In the genomic region with DNA sequence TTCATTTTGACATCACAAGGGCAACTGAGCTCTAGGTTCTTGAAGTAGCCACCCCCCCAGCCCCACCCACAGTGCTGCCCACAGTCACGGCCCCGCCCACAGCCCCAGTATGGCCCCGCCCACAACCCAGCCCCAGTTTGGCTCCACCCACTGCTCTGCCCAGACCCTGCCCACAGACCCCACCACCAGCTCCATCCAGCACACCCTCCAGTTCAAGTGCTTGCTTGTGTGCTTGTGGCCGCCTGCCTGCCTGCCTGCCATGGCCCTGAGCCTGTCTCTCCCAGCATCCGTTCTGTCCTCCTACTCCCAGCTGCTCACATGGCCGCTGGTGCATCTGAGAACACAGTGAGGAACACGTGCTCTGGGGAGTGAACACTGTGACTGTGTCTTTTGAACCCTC, we compare ENCODE assay signal across 21 mouse cellular contexts.
DNase-seq lines count a peak whose midpoint lies in the region; ATAC-seq and TF ChIP-seq lines count a peak whose summit lies in the region.
"Had no signal": no experiment of that assay in that cellular context is flagged by ENCODE, and none has a peak within 500 bp of the region (broad histone marks: within the 10 kb centered on the region; RNA-seq: fewer than 3 reads in every experiment).

No protein-coding gene starts in this region.

- no peaks in the 10 kb centered on the region for H3K36me3 ChIP-seq in kidney, embryonic 15.5 days
- H3K36me3 ChIP-seq in midbrain, embryonic 12.5 days: no peaks in the 10 kb centered on the region
- no peaks in the 10 kb centered on the region for H3K36me3 ChIP-seq in midbrain, embryonic 16.5 days (ENCODE audit: control insufficient read depth, insufficient read depth, low read length)
- H3K36me3 ChIP-seq in liver, postnatal 0 days (replicated peaks; ENCODE audit: insufficient read depth, low read length): no peaks in the 10 kb centered on the region
- H3K36me3 ChIP-seq in midbrain, embryonic 13.5 days: no peaks in the 10 kb centered on the region
- H3K36me3 ChIP-seq: embryonic facial prominence, embryonic 10.5 days; forebrain, embryonic 12.5 days; midbrain, embryonic 10.5 days had no signal

- no peak overlapping the region for H3K9ac ChIP-seq in kidney, embryonic 15.5 days
- H3K9ac ChIP-seq in midbrain, embryonic 12.5 days (replicated peaks): no peak overlapping the region
- no peak overlapping the region for H3K9ac ChIP-seq in midbrain, embryonic 16.5 days (ENCODE audit: low read depth, low read length)
- no peak overlapping the region for H3K9ac ChIP-seq in liver, postnatal 0 days (replicated peaks)
- no peak overlapping the region for H3K9ac ChIP-seq in midbrain, embryonic 13.5 days (replicated peaks)
- H3K9ac ChIP-seq: forebrain, embryonic 12.5 days had no signal

- TF ChIP-seq EP300 in liver, postnatal 0 days (IDR thresholded peaks at IDR 0.05; ENCODE audit: low read depth): no peak

- no peak for TF ChIP-seq CTCF in liver, postnatal 0 days (IDR thresholded peaks at IDR 0.05; ENCODE audit: low read depth)

- no peak overlapping the region for H3K4me2 ChIP-seq in kidney, embryonic 15.5 days
- no peak overlapping the region for H3K4me2 ChIP-seq in midbrain, embryonic 12.5 days (replicated peaks)
- H3K4me2 ChIP-seq in midbrain, embryonic 16.5 days (ENCODE audit: low read length): no peak overlapping the region
- H3K4me2 ChIP-seq in liver, postnatal 0 days (ENCODE audit: low read depth, low read length): no peak overlapping the region
- H3K4me2 ChIP-seq in midbrain, embryonic 13.5 days (replicated peaks): no peak overlapping the region
- H3K4me2 ChIP-seq: forebrain, embryonic 12.5 days; heart, embryonic 11.5 days had no signal

- peak; percentile 9; the same call in 1 of the 2 replicates for ATAC-seq in kidney, embryonic 15.5 days (replicated peaks; ENCODE audit: low FRiP score)
- ATAC-seq in midbrain, embryonic 12.5 days (ENCODE audit: low FRiP score, low read depth): 0 out of 2 replicates have a peak, but pooled peaks have one; percentile 32
- ATAC-seq in midbrain, embryonic 16.5 days: no peak
- ATAC-seq in liver, postnatal 0 days: no peak
- ATAC-seq in midbrain, embryonic 13.5 days: no peak

- H3K4me1 ChIP-seq in kidney, embryonic 15.5 days: no peaks in the 10 kb centered on the region
- H3K4me1 ChIP-seq in midbrain, embryonic 12.5 days: peaks cover 10% of the 10 kb centered on the region; the same call in 1 of the 2 replicates
- H3K4me1 ChIP-seq in midbrain, embryonic 16.5 days (ENCODE audit: control insufficient read depth, insufficient read depth, low read length): peaks cover 3% of the 10 kb centered on the region; the same call in 1 of the 2 replicates
- no peaks in the 10 kb centered on the region for H3K4me1 ChIP-seq in liver, postnatal 0 days (ENCODE audit: insufficient read depth)
- peaks cover 5% of the 10 kb centered on the region for H3K4me1 ChIP-seq in midbrain, embryonic 13.5 days (replicated peaks)
- H3K4me1 ChIP-seq: embryonic facial prominence, embryonic 10.5 days had no signal

- 79% methylated on average over 7 of the region's 7 CpGs for WGBS in kidney, embryonic 15.5 days
- WGBS in midbrain, embryonic 12.5 days: 85% methylated on average over 7 of the region's 7 CpGs
- WGBS in midbrain, embryonic 16.5 days: 86% methylated on average over 7 of the region's 7 CpGs
- 82% methylated on average over 7 of the region's 7 CpGs for WGBS in liver, postnatal 0 days (ENCODE audit: insufficient replicate concordance)
- WGBS in midbrain, embryonic 13.5 days: 83% methylated on average over 7 of the region's 7 CpGs

- no peaks in the 10 kb centered on the region for H3K27me3 ChIP-seq in kidney, embryonic 15.5 days
- H3K27me3 ChIP-seq in midbrain, embryonic 12.5 days: peaks cover 14% of the 10 kb centered on the region
- no peaks in the 10 kb centered on the region for H3K27me3 ChIP-seq in midbrain, embryonic 16.5 days (ENCODE audit: control insufficient read depth, insufficient read depth, low read depth, low read length)
- H3K27me3 ChIP-seq in liver, postnatal 0 days (ENCODE audit: insufficient read depth, low read length): no peaks in the 10 kb centered on the region
- H3K27me3 ChIP-seq in midbrain, embryonic 13.5 days: peaks cover 14% of the 10 kb centered on the region; the same call in 1 of the 2 replicates

- H3K4me3 ChIP-seq in kidney, embryonic 15.5 days (replicated peaks): no peak overlapping the region
- H3K4me3 ChIP-seq in midbrain, embryonic 12.5 days: no peak overlapping the region
- no peak overlapping the region for H3K4me3 ChIP-seq in midbrain, embryonic 16.5 days (ENCODE audit: low read depth, low read length)
- H3K4me3 ChIP-seq in liver, postnatal 0 days (ENCODE audit: low read depth, low read length): no peak overlapping the region
- no peak overlapping the region for H3K4me3 ChIP-seq in midbrain, embryonic 13.5 days (replicated peaks)
- H3K4me3 ChIP-seq: embryonic facial prominence, embryonic 10.5 days; forebrain, embryonic 12.5 days; gastrocnemius, adult 2 months; midbrain, embryonic 10.5 days had no signal

- H3K9me3 ChIP-seq in kidney, embryonic 15.5 days (replicated peaks): no peaks in the 10 kb centered on the region
- no peaks in the 10 kb centered on the region for H3K9me3 ChIP-seq in midbrain, embryonic 12.5 days
- H3K9me3 ChIP-seq in midbrain, embryonic 16.5 days (replicated peaks; ENCODE audit: control insufficient read depth, low read length, poor library complexity, severe bottlenecking): no peaks in the 10 kb centered on the region
- no peaks in the 10 kb centered on the region for H3K9me3 ChIP-seq in liver, postnatal 0 days (ENCODE audit: low read length)
- H3K9me3 ChIP-seq in midbrain, embryonic 13.5 days: no peaks in the 10 kb centered on the region
- H3K9me3 ChIP-seq: embryonic facial prominence, embryonic 10.5 days; forebrain, embryonic 12.5 days had no signal

- H3K27ac ChIP-seq in kidney, embryonic 15.5 days: no peak overlapping the region
- H3K27ac ChIP-seq in midbrain, embryonic 12.5 days (replicated peaks): no peak overlapping the region
- H3K27ac ChIP-seq in midbrain, embryonic 16.5 days (ENCODE audit: low read length): no peak overlapping the region
- H3K27ac ChIP-seq in liver, postnatal 0 days (ENCODE audit: low read depth): no peak overlapping the region
- no peak overlapping the region for H3K27ac ChIP-seq in midbrain, embryonic 13.5 days
- H3K27ac ChIP-seq: embryonic facial prominence, embryonic 10.5 days; forebrain, embryonic 12.5 days; gastrocnemius, adult 2 months; midbrain, embryonic 10.5 days had no signal

- DNase-seq in kidney, postnatal 14 days: no peak
- DNase-seq in ES-CJ7 (ENCODE audit: low read depth, low spot score) (peak; percentile 10), ZHBTc4 (ENCODE audit: low read depth, low spot score) (peak; percentile 42)
- DNase-seq in liver, postnatal 0 days: no peak
- DNase-seq: cerebellum, adult 8-10 months; gastrocnemius, adult 2 months; heart, postnatal 14 days; kidney, adult 18-20 months; kidney, postnatal 36 days; left cerebral cortex, postnatal 4 days; lung, adult 18-20 months; lung, postnatal 36 days; right cerebral cortex, postnatal 25 days had no signal

Comparison
In these comparisons a context has a peak if more than half of its experiments do, and no peak if none do; other contexts are left out.
1. ATAC-seq: peak in kidney, embryonic 15.5 days (single experiment) and midbrain, embryonic 12.5 days (single experiment); none in midbrain, embryonic 16.5 days (single experiment), liver, postnatal 0 days (single experiment) and midbrain, embryonic 13.5 days (single experiment).
2. DNase-seq: peak in ES-CJ7 (single experiment) and ZHBTc4 (single experiment); none in kidney, postnatal 14 days (single experiment) and liver, postnatal 0 days (single experiment).